Mouse (Mus musculus): ENCODE data around the gene Atp13a3.
"Not testable (repeated sequence)": the region's sequence is repeated elsewhere in the genome, so short reads cannot be mapped to it uniquely, and the experiment has no call there.

Gene Atp13a3

GRCm38 (mm10) chr16:30412680-30413079 lies 6.9 kb upstream of the Atp13a3 start:
- no peak for DNase-seq (ENCODE audit: low spot score)

- no peak for DNase-seq (ENCODE audit: low spot score)
Measured at GRCm38 (mm10) chr16:30410914-30411313, 5.1 kb upstream of the Atp13a3 start.

- DNase-seq (ENCODE audit: low spot score): no peak
Measured at GRCm38 (mm10) chr16:30407513-30407912, 1.7 kb upstream of the Atp13a3 start.

GRCm38 (mm10) chr16:30403528-30403927 lies 2.2 kb downstream of the Atp13a3 start:
- no peak for DNase-seq (ENCODE audit: low spot score)

- DNase-seq (ENCODE audit: low spot score): no peak
Measured at GRCm38 (mm10) chr16:30397127-30398057, 8.4 kb downstream of the Atp13a3 start.

- no peak for DNase-seq (ENCODE audit: low spot score)
Measured at GRCm38 (mm10) chr16:30395136-30395535, 10.6 kb downstream of the Atp13a3 start.

GRCm38 (mm10) chr16:30390650-30391340 lies 15.0 kb downstream of the Atp13a3 start:
- no peak for DNase-seq (ENCODE audit: low spot score)

- no peak for DNase-seq (ENCODE audit: low spot score)
Measured at GRCm38 (mm10) chr16:30389831-30390649, 15.7 kb downstream of the Atp13a3 start.

GRCm38 (mm10) chr16:30389210-30389684 lies 16.5 kb downstream of the Atp13a3 start:
- no peak for DNase-seq (ENCODE audit: low spot score)

GRCm38 (mm10) chr16:30388522-30389209 lies 17.1 kb downstream of the Atp13a3 start:
- DNase-seq (ENCODE audit: low spot score): peak; percentile 62

- DNase-seq (ENCODE audit: low spot score): no peak
Measured at GRCm38 (mm10) chr16:30387871-30388460, 17.8 kb downstream of the Atp13a3 start.

- no peak for DNase-seq (ENCODE audit: low spot score)
Measured at GRCm38 (mm10) chr16:30386911-30387439, 18.8 kb downstream of the Atp13a3 start.

GRCm38 (mm10) chr16:30385531-30385930 lies 20.2 kb downstream of the Atp13a3 start:
- DNase-seq (ENCODE audit: low spot score): no peak

GRCm38 (mm10) chr16:30376237-30376636 lies 29.5 kb downstream of the Atp13a3 start:
- no peak for DNase-seq (ENCODE audit: low spot score)

- no peak for DNase-seq (ENCODE audit: low spot score)
Measured at GRCm38 (mm10) chr16:30374927-30375326, 30.8 kb downstream of the Atp13a3 start.

- DNase-seq (ENCODE audit: low spot score): peak; percentile 48
Measured at GRCm38 (mm10) chr16:30374266-30374665, 31.5 kb downstream of the Atp13a3 start.

GRCm38 (mm10) chr16:30373286-30373685 lies 32.5 kb downstream of the Atp13a3 start:
- DNase-seq (ENCODE audit: low spot score): not testable (repeated sequence)

- no peak for DNase-seq (ENCODE audit: low spot score)
Measured at GRCm38 (mm10) chr16:30367395-30367794, 38.4 kb downstream of the Atp13a3 start.

- DNase-seq (ENCODE audit: low spot score): no peak
Measured at GRCm38 (mm10) chr16:30364604-30365003, 41.2 kb downstream of the Atp13a3 start.

GRCm38 (mm10) chr16:30362528-30362927 lies 43.2 kb downstream of the Atp13a3 start:
- no peak for DNase-seq (ENCODE audit: low spot score)

GRCm38 (mm10) chr16:30353489-30353888 lies 52.3 kb downstream of the Atp13a3 start:
- not testable (repeated sequence) for DNase-seq (ENCODE audit: low spot score)
